Mouse (Mus musculus) limb, embryonic 13.5 days (tissue): ENCODE results near the gene Zbtb5. TPM values are rescaled to one million over a fixed set of nuclear protein-coding genes. Genes with fewer than 3 reads are reported as not detected.
"Not testable (repeated sequence)": the region's sequence is repeated elsewhere in the genome, so short reads cannot be mapped to it uniquely, and the experiment has no call there.

Experiments
- ATAC-seq: fragments of 200-750 bp; cut with Nextera tagmentation; 2 replicates; pipeline ENCODE4 v1.8.0; 2017; ENCODE audit warnings: low read depth, moderate number of reproducible peaks, moderate TSS enrichment; ENCODE audit not compliant: low FRiP score
- H3K27ac ChIP-seq: fragments of 300-500 bp; sonication (generic); 2 replicates; pipeline ENCODE4 v1.5.1; 2015; ENCODE audit warnings: inconsistent platforms, mild to moderate bottlenecking, moderate library complexity
- H3K27me3 ChIP-seq: fragments of 300-500 bp; sonication (generic); 2 replicates; pipeline ENCODE4 v1.6.1; 2015; ENCODE audit warnings: mild to moderate bottlenecking, inconsistent platforms
- H3K36me3 ChIP-seq: fragments of 300-500 bp; sonication (generic); 2 replicates; pipeline ENCODE4 v1.6.1; 2015; ENCODE audit warnings: inconsistent platforms, mild to moderate bottlenecking, moderate library complexity
- H3K4me1 ChIP-seq: fragments of 300-500 bp; sonication (generic); 2 replicates; pipeline ENCODE4 v1.6.1; 2015; ENCODE audit warnings: inconsistent platforms
- H3K4me2 ChIP-seq: fragments of 300-500 bp; sonication (generic); replicated peaks from 2 replicates; pipeline ENCODE4 v1.6.1; 2015; ENCODE audit warnings: inconsistent platforms, mild to moderate bottlenecking, moderate library complexity
- H3K4me3 ChIP-seq: fragments of 300-500 bp; sonication (generic); 2 replicates; pipeline ENCODE4 v1.5.1; 2015; ENCODE audit warnings: moderate library complexity, mild to moderate bottlenecking, inconsistent platforms
- H3K9ac ChIP-seq: fragments of 300-500 bp; sonication (generic); 2 replicates; pipeline ENCODE4 v1.6.1; 2015; ENCODE audit warnings: mild to moderate bottlenecking, inconsistent platforms
- H3K9me3 ChIP-seq: fragments of 300-500 bp; sonication (generic); 2 replicates; pipeline ENCODE4 v1.6.1; 2016; ENCODE audit warnings: inconsistent platforms
- WGBS: fragments of 180-500 bp; shearing (Covaris S2); methylation state at CpG from one replicate; pipeline ENCODE4 v1.1.7; 2015; 5-methylcytosine and 5-hydroxymethylcytosine counted together
- polyA plus RNA-seq: library from polyadenylated mRNA; unstranded; fragments of >200 nt; fragmentation: Nextera tagmentation; extraction: Ambion mirVana; gene quantifications from 2 replicates; pipeline ENCODE4 v1.2.1, GENCODE M21; 2015

The Zbtb5 gene
- polyA plus RNA-seq, 1 experiment from 2014 or later: 30.6 TPM

- Histone ChIP-seq H3K27me3 (no peaks in the 10 kb centered on the region), H3K36me3 (peaks cover 25% of the 10 kb centered on the region), H3K9ac (no peak overlapping the region), H3K9me3 (no peaks in the 10 kb centered on the region), H3K4me1 (no peaks in the 10 kb centered on the region; the same call in 1 of the 2 replicates), H3K4me2 (no peak overlapping the region), H3K4me3 (no peak overlapping the region), H3K27ac (no peak overlapping the region)
- WGBS: 82% methylated on average over 3 of the region's 3 CpGs
- no peak for ATAC-seq
These were observed 14.1 kb downstream of the Zbtb5 start for GRCm38 (mm10) chr4:44998071-44998470.

GRCm38 (mm10) chr4:44994776-44995175, 17.4 kb downstream of the Zbtb5 start:
- no peak overlapping the region for H3K9ac ChIP-seq
- no peaks in the 10 kb centered on the region for H3K27me3 ChIP-seq
- no peaks in the 10 kb centered on the region for H3K9me3 ChIP-seq
- no peak for ATAC-seq
- no peak overlapping the region for H3K4me3 ChIP-seq
- no peak overlapping the region for H3K4me2 ChIP-seq
- 89% methylated on average over 18 of the region's 18 CpGs for WGBS
- H3K4me1 ChIP-seq: no peaks in the 10 kb centered on the region; the same call in 1 of the 2 replicates
- H3K27ac ChIP-seq: no peak overlapping the region
- peaks cover 49% of the 10 kb centered on the region for H3K36me3 ChIP-seq

GRCm38 (mm10) chr4:44993847-44994246, 18.4 kb downstream of the Zbtb5 start:
- 94% methylated on average over 9 of the region's 9 CpGs for WGBS
- H3K4me3 ChIP-seq: no peak overlapping the region
- H3K36me3 ChIP-seq: peaks cover 59% of the 10 kb centered on the region
- H3K27me3 ChIP-seq: no peaks in the 10 kb centered on the region
- no peak overlapping the region for H3K27ac ChIP-seq
- ATAC-seq: no peak
- no peak overlapping the region for H3K9ac ChIP-seq
- H3K4me1 ChIP-seq: no peaks in the 10 kb centered on the region; the same call in 1 of the 2 replicates
- no peaks in the 10 kb centered on the region for H3K9me3 ChIP-seq
- no peak overlapping the region for H3K4me2 ChIP-seq

DNA sequence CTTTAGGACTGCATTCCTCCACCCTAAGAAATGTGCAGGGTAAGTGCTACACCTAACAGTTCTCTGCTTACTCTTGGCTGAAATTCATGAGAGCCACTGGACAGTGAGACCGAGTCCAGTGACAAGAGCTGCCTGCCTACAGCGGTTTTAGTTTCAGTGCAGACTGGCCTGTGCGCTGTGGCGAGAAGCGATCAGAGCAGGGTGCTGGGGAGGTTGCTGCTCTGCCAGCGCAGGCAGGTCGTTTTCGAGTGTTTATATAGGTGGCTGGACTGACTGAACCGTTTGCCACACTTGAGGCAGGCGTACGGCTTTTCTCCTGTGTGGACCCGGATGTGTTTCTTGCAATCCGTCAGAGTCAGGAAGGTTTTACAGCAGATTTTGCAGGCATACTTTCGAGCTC, 19.0 kb downstream of the Zbtb5 start:
- H3K9me3 ChIP-seq, H3K27ac ChIP-seq, H3K4me1 ChIP-seq, H3K27me3 ChIP-seq, H3K4me3 ChIP-seq, ATAC-seq, H3K9ac ChIP-seq, H3K4me2 ChIP-seq: not testable (repeated sequence)
- 80% methylated on average over 14 of the region's 14 CpGs for WGBS
- H3K36me3 ChIP-seq: peaks cover 65% of the 10 kb centered on the region

- 88% methylated on average over 11 of the region's 11 CpGs for WGBS
- not testable (repeated sequence) for H3K27ac ChIP-seq, H3K9me3 ChIP-seq, H3K4me1 ChIP-seq, H3K4me3 ChIP-seq, ATAC-seq, H3K27me3 ChIP-seq, H3K4me2 ChIP-seq, H3K9ac ChIP-seq
- H3K36me3 ChIP-seq: peaks cover 71% of the 10 kb centered on the region
These were observed 19.9 kb downstream of the Zbtb5 start for GRCm38 (mm10) chr4:44992330-44992729.

GRCm38 (mm10) chr4:44990560-44990959, 21.7 kb downstream of the Zbtb5 start:
- no peak overlapping the region for H3K27ac ChIP-seq
- no peak overlapping the region for H3K9ac ChIP-seq
- H3K27me3 ChIP-seq: no peaks in the 10 kb centered on the region
- H3K9me3 ChIP-seq: no peaks in the 10 kb centered on the region
- no peak overlapping the region for H3K4me3 ChIP-seq
- no peaks in the 10 kb centered on the region for H3K4me1 ChIP-seq
- no peak for ATAC-seq
- no peak overlapping the region for H3K4me2 ChIP-seq
- 90% methylated on average over 5 of the region's 5 CpGs for WGBS
- peaks cover 86% of the 10 kb centered on the region for H3K36me3 ChIP-seq

DNA sequence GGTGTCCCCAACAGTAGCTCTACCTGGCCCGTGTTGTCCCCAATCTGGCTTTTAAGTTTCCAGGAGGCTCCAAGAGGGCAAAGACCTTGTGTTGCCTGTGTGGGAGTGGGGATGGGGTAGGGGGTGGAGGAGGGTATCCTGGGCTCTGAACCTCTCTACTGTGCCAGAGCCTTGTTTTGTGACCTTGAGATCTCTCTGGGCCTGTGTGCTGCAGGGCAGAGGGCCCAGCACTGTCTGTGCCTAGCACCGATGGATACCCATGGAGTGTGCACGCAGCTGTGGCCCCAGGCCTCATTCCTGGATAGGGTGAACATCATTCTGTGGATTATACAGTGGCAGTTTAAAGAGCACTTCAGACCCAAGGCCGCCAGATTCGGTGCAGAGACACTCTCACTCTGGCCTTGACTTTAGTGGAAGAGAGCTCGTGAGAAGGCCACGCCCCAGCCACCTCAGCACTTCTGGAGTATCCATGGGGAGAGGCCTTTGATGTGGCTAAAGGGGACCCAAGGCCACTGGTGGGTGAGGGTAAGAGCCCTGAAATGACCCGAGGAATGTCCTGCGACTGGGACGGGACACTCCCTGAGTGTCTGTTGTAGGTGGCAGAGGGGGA, 29.0 kb downstream of the Zbtb5 start:
- Histone ChIP-seq H3K27ac (no peak overlapping the region), H3K36me3 (peaks cover 46% of the 10 kb centered on the region), H3K4me2 (peak overlapping the region; percentile 93), H3K4me3 (no peak overlapping the region), H3K9me3 (no peaks in the 10 kb centered on the region), H3K9ac (no peak overlapping the region), H3K4me1 (peaks cover 41% of the 10 kb centered on the region), H3K27me3 (no peaks in the 10 kb centered on the region)
- WGBS: 86% methylated on average over 10 of the region's 10 CpGs
- ATAC-seq: no peak

GRCm38 (mm10) chr4:44982440-44983130, 29.6 kb downstream of the Zbtb5 start:
- no peak for ATAC-seq
- Histone ChIP-seq H3K4me2 (peak overlapping the region; percentile 93), H3K9me3 (no peaks in the 10 kb centered on the region), H3K27ac (no peak overlapping the region), H3K27me3 (no peaks in the 10 kb centered on the region), H3K4me1 (peaks cover 41% of the 10 kb centered on the region), H3K9ac (peak overlapping the region; percentile 84; the same call in 1 of the 2 replicates), H3K4me3 (peak overlapping the region; percentile 76), H3K36me3 (peaks cover 40% of the 10 kb centered on the region)
- WGBS: 73% methylated on average over 11 of the region's 11 CpGs

DNA sequence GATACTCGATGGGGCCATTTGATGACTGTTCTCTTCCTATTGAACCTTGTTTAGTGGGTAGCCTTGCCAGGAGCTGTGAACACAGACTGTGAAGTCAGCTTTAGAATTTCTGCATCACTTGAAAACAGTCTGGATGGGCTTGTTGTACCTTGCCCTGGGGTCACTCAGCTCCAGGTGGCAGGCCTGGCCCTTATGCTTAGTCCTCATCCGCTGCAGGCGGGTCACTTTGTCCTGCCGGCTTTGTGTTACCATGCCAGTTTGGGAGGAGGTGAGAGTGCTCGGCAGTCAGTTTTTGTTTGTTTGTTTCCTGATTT, 30.3 kb downstream of the Zbtb5 start:
- ATAC-seq: no peak
- peak overlapping the region; percentile 84 for H3K9ac ChIP-seq
- WGBS: 23% methylated on average over 5 of the region's 5 CpGs
- peak overlapping the region; percentile 93 for H3K4me2 ChIP-seq
- H3K27ac ChIP-seq: 0 out of 2 replicates have a peak overlapping the region, but pooled peaks have one; percentile 86
- H3K36me3 ChIP-seq: peaks cover 33% of the 10 kb centered on the region
- H3K27me3 ChIP-seq: no peaks in the 10 kb centered on the region
- H3K9me3 ChIP-seq: no peaks in the 10 kb centered on the region
- peaks cover 41% of the 10 kb centered on the region for H3K4me1 ChIP-seq
- peak overlapping the region; percentile 76 for H3K4me3 ChIP-seq

- H3K27me3 ChIP-seq: no peaks in the 10 kb centered on the region
- H3K36me3 ChIP-seq: peaks cover 28% of the 10 kb centered on the region
- H3K4me3 ChIP-seq: peak within 1 kb of the TSS; percentile 76
- peak within 1 kb of the TSS; percentile 84 for H3K9ac ChIP-seq
- H3K4me1 ChIP-seq: peaks cover 41% of the 10 kb centered on the region
- peak; percentile 94 for ATAC-seq
- no peaks in the 10 kb centered on the region for H3K9me3 ChIP-seq
- H3K4me2 ChIP-seq: peak within 1 kb of the TSS; percentile 93
- 1% methylated on average over 40 of the region's 40 CpGs for WGBS
- peak within 1 kb of the TSS; percentile 86 for H3K27ac ChIP-seq
These were observed 30.8 kb downstream of the Zbtb5 start, which contains the start of gene Grhpr for GRCm38 (mm10) chr4:44981280-44981973. Grhpr (plus strand) TSS chr4:44981395.

DNA sequence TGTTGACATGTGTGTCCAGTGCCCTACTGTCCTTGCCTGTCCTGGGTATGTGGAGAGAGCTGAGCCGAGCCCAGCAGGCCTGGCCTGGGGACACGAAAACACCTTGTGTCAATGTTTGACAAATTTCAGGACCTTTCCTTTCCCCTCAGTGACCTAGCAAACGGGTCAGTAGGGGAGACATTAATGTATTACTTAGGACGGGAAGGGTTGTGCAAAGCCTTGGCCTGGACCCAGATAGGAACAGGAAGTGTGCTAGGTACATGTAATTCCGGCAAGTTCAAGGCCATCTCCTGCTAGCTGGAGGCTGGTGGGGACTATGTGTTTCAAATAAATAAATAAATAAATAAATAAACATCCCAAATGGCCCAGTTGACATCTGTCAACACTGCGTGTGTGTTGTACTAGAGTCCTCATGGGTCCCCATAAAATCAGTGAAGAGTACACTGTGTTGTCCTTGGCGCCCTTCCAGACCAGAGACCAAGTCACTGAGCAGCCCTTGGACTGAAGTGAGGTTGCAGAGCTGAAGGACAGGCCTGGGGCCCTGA, 32.3 kb downstream of the Zbtb5 start:
- Histone ChIP-seq H3K9me3 (no peaks in the 10 kb centered on the region), H3K27ac (no peak overlapping the region), H3K4me3 (no peak overlapping the region), H3K36me3 (peaks cover 14% of the 10 kb centered on the region), H3K27me3 (no peaks in the 10 kb centered on the region), H3K4me2 (no peak overlapping the region), H3K4me1 (peaks cover 41% of the 10 kb centered on the region), H3K9ac (no peak overlapping the region)
- ATAC-seq: no peak
- WGBS: 72% methylated on average over 7 of the region's 7 CpGs

- Histone ChIP-seq H3K36me3 (no peaks in the 10 kb centered on the region), H3K27ac (no peak overlapping the region), H3K9me3 (no peaks in the 10 kb centered on the region), H3K9ac (no peak overlapping the region), H3K4me3 (no peak overlapping the region), H3K27me3 (no peaks in the 10 kb centered on the region), H3K4me2 (no peak overlapping the region), H3K4me1 (peaks cover 32% of the 10 kb centered on the region)
- WGBS: 83% methylated on average over 5 of the region's 5 CpGs
- ATAC-seq: no peak
These were observed 34.0 kb downstream of the Zbtb5 start for GRCm38 (mm10) chr4:44978175-44978574.
